Mouse (Mus musculus): ENCODE measurements around the gene Otop3. TPM values are rescaled to one million over a fixed set of nuclear protein-coding genes. Genes with fewer than 3 reads are reported as not detected.

The Otop3 gene
- total RNA-seq (2023; ENCODE audit: inconsistent age): not detected in 4 replicates

DNA sequence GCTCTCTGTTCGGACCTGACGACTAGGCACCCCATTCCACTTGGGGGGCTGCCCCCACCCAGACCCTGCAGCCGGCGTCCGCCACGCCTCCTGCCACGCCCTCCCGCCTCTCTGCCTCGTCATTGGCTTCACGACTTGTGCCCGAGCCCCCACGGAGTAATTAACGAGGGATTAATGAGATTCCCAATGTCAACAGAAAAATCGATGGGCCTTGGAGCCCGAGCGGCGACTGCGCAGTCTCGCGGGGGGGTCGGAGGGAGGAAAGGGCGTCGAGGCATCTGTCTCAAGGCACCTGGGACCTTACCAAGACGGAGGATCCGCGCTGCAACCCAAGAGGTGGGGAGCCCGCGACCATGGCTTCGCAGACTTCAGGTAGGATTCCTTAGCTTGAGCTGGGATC lies at the start of gene Otop3:
Gene Otop3, plus strand, starts transcription at position 201 of the 400 bp plus-strand sequence.

DNA sequence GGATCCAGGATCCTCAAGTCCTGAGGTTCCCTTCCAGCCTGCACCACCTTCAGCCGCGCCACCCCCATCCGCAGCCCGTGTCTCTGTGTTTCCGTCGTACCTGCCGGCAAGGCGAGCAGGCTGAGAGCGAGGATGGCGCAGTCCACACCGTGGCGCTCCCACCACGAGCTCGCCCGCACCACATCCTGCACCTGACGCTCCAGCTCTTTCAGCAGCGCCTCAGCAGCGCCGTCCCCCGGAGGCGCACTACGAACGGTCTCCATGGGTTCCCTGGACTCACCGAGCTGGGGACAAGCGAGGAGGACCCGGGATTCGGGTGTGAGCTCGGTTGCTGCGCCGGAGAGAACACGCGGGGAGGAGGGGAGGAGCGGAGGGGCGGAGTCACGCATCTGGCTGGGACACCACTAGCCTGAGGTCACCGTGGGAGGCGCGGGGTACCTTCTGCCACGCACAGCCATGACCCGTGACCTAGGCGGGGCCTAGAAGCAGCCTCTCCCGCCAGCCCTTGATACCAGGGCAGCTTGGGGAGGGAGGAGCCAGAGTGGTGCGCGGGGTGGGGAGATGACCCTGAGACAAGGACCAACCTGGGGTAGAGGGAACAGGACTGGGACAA lies 37.2 kb upstream of the Otop3 start, which contains the start of gene Fads6:
Gene Fads6, minus strand, starts transcription at position 450 of the 613 bp plus-strand sequence.

DNA sequence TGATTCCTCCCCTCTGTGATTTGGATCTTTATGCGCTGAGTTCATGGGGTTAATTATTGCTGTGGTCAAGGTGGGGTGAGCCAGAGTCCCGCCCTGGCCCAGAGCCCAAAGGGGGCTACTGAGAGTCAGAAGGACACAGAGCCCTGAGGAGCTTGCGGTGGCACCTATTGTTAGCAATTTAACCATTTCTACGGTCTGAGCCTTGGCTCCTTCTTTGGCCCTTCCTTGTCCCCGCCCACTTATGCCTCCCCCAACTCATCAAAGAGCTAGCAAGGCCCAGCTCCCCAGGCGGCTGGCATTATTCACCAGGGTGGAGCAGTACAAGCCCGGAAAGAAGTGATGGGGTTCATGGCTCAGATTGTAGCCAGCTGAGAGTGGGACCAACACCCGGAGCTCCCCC lies 27.7 kb upstream of the Otop3 start, which contains the start of gene Otop2:
Gene Otop2, plus strand, starts transcription at position 301 of the 400 bp plus-strand sequence.

DNA sequence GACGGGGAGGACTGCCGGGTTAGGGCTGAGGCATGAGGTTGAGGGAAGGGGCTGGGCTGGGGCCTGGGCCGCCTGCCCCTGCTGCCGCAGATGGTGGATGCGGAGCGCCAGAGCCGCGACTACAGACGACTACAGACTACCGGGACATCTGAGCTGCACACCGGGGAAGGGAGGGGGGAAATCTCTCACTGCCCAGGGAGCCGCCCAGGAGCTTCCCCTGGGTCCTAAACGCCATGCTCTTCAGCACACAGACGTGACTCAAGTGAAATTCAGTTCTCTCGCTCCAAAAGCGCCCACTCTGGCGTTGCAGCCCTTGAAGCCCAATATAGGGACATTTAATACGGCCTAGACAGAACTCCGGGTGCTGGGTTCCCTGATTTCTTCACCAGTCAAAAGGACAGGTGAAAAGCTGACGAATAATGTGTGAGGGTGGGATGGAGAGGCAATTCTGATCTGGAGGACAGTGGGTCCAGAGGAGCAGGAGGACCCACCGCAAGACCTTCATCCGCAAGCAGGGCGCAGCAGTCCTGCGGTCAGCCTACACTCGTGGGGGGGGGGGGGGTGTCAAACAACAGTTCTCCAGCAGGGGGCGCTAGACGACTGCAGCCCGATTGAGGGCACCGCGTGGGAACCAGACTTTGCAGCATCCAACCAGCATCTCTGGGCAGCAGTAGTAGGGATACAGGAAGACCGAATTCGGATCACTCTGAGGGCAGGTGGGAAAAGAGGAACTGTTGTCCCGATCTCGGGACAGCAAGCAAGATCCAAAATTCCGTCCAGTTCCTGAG lies 12.4 kb upstream of the Otop3 start, which contains the start of gene Ush1g:
Gene Ush1g, minus strand, starts transcription at position 136 of the 788 bp plus-strand sequence.

DNA sequence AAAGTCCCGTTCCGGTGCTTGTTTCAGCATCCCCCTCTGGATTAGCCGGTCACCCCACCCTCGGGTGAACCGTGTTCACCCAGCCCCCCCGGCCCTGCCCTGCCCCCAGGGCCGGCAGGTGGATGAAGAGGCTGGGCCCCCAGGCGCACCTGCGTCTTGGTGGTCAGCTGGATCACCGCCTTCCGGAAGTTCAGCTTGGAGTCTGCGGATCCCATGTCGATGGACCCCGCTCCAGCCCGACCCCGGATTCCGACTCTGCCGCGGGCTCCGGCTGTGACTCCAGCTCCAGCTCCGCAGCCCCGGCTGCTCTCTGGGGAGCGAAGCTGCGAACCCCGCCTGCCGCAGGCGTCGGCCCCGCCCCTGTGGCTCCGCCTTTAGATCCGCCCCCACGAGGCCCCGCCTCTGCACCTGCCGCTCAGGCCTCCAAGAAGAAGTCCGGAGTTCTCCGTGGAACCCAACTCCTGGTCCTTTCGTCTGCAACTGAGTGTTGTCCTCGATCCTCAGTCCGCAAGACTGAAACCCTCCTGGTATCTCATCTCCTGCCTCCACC lies 32.9 kb downstream of the Otop3 start, which contains the start of gene Hid1:
Gene Hid1, minus strand, starts transcription at position 362 of the 550 bp plus-strand sequence.

DNA sequence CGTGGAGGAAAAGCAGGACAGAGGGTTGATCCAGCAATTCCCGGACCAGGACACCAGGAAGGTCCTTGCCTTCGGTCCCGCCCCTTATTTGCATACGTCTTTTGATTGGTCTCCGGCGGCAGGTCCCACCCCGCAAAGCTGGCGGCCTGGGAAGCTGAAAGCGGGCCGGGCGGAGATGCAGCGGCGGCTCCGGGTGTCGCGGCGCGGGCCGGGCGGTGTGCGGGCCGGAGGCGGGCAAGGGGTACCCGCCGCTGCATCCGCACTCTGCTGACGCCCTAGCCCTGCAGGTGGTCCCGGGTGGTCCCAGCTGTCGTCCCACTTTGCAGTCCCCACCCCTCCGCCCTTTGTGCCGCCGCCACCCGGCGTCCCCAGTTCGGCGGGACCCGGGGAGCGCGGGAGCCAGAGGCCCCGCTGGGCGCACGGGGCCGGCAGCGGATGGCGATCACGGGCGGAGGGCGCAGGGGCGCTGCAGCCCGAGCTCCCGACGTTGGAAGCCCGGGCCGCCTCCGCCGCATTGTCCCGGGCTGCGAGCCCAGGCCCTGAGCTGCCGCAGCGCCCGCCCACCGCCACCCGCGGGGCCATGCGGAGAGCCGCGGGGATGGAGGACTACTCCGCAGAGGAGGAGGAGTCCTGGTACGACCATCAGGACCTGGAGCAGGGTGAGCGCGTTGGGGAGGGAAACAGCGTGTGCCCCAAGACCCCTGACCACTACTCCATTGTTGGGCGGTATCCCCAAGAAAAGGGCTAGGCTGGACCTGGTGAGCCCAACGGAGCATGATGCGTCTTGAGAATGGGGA lies 47.4 kb downstream of the Otop3 start, which contains the start of gene Cdr2l:
Gene Cdr2l, plus strand, starts transcription at position 174 of the 797 bp plus-strand sequence.

Other genes with a start within 250 kb of the Otop3 start
- 4.1 to 6.9 TPM (median 4.9 TPM) in 4 replicates for gene Rab37, start 243.3 kb upstream of the Otop3 start, total RNA-seq (2023; ENCODE audit: inconsistent age)
- gene Cd300lf, start 200.7 kb upstream of the Otop3 start, total RNA-seq (2023; ENCODE audit: inconsistent age): 9.7 to 14.3 TPM (median 10.3 TPM) in 4 replicates
- gene Slc9a3r1, start 171.4 kb upstream of the Otop3 start, total RNA-seq (2023; ENCODE audit: inconsistent age): 73.9 to 83.7 TPM (median 79.0 TPM) in 4 replicates
- 14.8 to 19.6 TPM (median 16.6 TPM) in 4 replicates for gene Tmem104, start 147.2 kb upstream of the Otop3 start, total RNA-seq (2023; ENCODE audit: inconsistent age)
- 15.6 to 30.2 TPM (median 19.0 TPM) in 4 replicates for gene Nat9, start 146.9 kb upstream of the Otop3 start, total RNA-seq (2023; ENCODE audit: inconsistent age)
- not detected in 4 replicates for gene Grin2c, start 67.5 kb upstream of the Otop3 start, total RNA-seq (2023; ENCODE audit: inconsistent age)
- 18.4 to 21.9 TPM (median 20.6 TPM) in 4 replicates for gene Fdxr, start 57.7 kb upstream of the Otop3 start, total RNA-seq (2023; ENCODE audit: inconsistent age)
- gene Fads6, start 37.1 kb upstream of the Otop3 start, total RNA-seq (2023; ENCODE audit: inconsistent age): 0.19 TPM in 1 of 4 replicates, not detected in the others
- not detected in 4 replicates for gene Otop2, start 27.6 kb upstream of the Otop3 start, total RNA-seq (2023; ENCODE audit: inconsistent age)
- not detected in 4 replicates for gene Ush1g, start 12.7 kb upstream of the Otop3 start, total RNA-seq (2023; ENCODE audit: inconsistent age)
- gene Hid1, start 33.0 kb downstream of the Otop3 start, total RNA-seq (2023; ENCODE audit: inconsistent age): 0.16 to 1.3 TPM (median 0.62 TPM) in 4 replicates
- gene Cdr2l, start 47.2 kb downstream of the Otop3 start, total RNA-seq (2023; ENCODE audit: inconsistent age): not detected in 4 replicates
- gene Mrpl58, start 69.0 kb downstream of the Otop3 start, total RNA-seq (2023; ENCODE audit: inconsistent age): 39.5 to 75.4 TPM (median 57.2 TPM) in 4 replicates
- gene Atp5h, start 85.2 kb downstream of the Otop3 start, total RNA-seq (2023; ENCODE audit: inconsistent age): 182 to 204 TPM (median 189 TPM) in 4 replicates
- 29.9 to 44.8 TPM (median 39.7 TPM) in 4 replicates for gene Kctd2, start 85.4 kb downstream of the Otop3 start, total RNA-seq (2023; ENCODE audit: inconsistent age)
- not detected in 4 replicates for gene Trim80, start 105.8 kb downstream of the Otop3 start, total RNA-seq (2023; ENCODE audit: inconsistent age)
- not detected in 4 replicates for gene Slc16a5, start 127.7 kb downstream of the Otop3 start, total RNA-seq (2023; ENCODE audit: inconsistent age)
- gene Armc7, start 140.9 kb downstream of the Otop3 start, total RNA-seq (2023; ENCODE audit: inconsistent age): 8.2 to 10.0 TPM (median 9.4 TPM) in 4 replicates
- 74.5 to 85.8 TPM (median 80.1 TPM) in 4 replicates for gene Nt5c, start 157.1 kb downstream of the Otop3 start, total RNA-seq (2023; ENCODE audit: inconsistent age)
- gene Jpt1, start 179.7 kb downstream of the Otop3 start, total RNA-seq (2023; ENCODE audit: inconsistent age): 194 to 214 TPM (median 207 TPM) in 4 replicates
- 240 to 284 TPM (median 258 TPM) in 4 replicates for gene Sumo2, start 201.5 kb downstream of the Otop3 start, total RNA-seq (2023; ENCODE audit: inconsistent age)
- 65.8 to 88.5 TPM (median 71.8 TPM) in 4 replicates for gene Nup85, start 229.7 kb downstream of the Otop3 start, total RNA-seq (2023; ENCODE audit: inconsistent age)